Mouse (Mus musculus): ENCODE data around the gene Gm6871. TPM values are rescaled to one million over a fixed set of nuclear protein-coding genes. Genes with fewer than 3 reads are reported as not detected.
A peak's percentile ranks its signal among the peaks of the same experiment; 100 is the strongest.
"Not testable (repeated sequence)": the region's sequence is repeated elsewhere in the genome, so short reads cannot be mapped to it uniquely, and the experiment has no call there.

Gene Gm6871
- polyA plus RNA-seq, 1 experiment from 2014 or later, result 0.09 TPM

DNA sequence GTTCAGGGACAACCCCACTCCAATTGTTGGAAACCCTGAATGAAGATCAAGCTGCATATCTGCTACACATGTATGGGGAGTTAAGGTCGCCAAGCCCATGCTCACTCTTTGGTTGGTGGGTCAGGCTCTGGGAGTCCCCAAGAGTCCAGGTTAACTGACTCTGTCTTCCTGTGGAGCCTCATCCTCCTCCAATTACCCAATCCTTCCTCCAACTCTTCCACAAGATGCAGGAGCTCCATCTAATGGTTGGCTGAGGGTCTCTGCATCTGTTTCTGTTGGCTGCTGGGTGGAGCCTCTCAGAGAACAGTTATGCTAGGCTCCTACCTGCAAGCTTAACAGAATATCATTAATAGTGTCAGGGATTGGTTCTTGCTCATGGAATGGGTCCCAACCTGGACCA, 71.1 kb downstream of the Gm6871 start:
- H3K4me2 ChIP-seq, result no peak overlapping the region
- no peaks in the 10 kb centered on the region for H3K4me1 ChIP-seq
- no peaks in the 10 kb centered on the region for H3K36me3 ChIP-seq
- no peak for ATAC-seq (ENCODE audit: insufficient read depth, low FRiP score, low read depth)
- no peaks in the 10 kb centered on the region for H3K27me3 ChIP-seq (replicated peaks)
- H3K4me3 ChIP-seq (replicated peaks), result no peak overlapping the region
- WGBS, result 21% methylated on average over 1 of the region's 1 CpGs
- no peaks in the 10 kb centered on the region for H3K9me3 ChIP-seq
- H3K9ac ChIP-seq, result no peak overlapping the region
- H3K27ac ChIP-seq, result no peak overlapping the region

DNA sequence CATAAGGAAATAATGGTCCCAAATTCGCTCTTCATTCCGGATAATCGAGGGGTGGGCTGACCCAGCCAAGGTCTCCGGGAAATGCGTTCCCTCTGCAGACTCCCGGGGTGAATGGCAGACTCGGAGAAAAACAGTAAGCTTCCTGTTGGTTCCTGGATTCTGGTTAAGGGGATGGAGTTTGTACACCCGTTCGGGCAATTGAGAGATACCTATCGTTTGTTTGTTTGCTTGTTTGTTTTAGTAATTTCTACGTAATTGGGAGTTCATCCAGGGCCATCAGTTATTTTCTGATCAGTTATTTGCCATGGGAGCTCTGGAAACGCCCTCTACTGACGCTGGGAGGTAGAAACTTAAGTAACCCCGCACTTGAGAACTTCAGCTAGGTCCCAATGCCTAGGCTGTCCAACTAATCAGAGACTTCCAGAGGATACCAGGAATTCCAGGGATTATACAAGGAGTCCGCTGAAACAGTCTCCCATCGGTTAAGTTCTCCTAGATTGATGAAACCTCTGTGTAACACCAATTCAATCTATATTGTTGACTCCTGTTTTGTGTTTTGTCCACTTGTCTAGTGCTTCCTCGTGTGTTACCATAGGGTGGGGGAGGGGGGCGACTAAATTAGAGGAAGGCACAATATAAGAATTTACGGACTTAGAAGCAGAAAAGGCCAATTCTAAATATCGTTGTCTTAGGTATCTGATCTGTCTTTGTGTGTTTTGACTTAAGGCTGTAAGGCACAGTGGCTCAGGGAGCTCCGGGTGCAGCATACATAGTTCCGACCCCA, 73.1 kb downstream of the Gm6871 start:
- ATAC-seq (ENCODE audit: insufficient read depth, low FRiP score, low read depth), result no peak
- H3K27me3 ChIP-seq (replicated peaks), result no peaks in the 10 kb centered on the region
- H3K36me3 ChIP-seq, result no peaks in the 10 kb centered on the region
- 17% methylated on average over 22 of the region's 22 CpGs for whole genome bisulfite sequencing
- H3K9me3 ChIP-seq, result no peaks in the 10 kb centered on the region
- H3K27ac ChIP-seq, result no peak overlapping the region
- H3K4me1 ChIP-seq, result no peaks in the 10 kb centered on the region
- peak overlapping the region; percentile 64 for H3K4me2 ChIP-seq
- H3K4me3 ChIP-seq (replicated peaks), result peak overlapping the region; percentile 75
- no peak overlapping the region for H3K9ac ChIP-seq

DNA sequence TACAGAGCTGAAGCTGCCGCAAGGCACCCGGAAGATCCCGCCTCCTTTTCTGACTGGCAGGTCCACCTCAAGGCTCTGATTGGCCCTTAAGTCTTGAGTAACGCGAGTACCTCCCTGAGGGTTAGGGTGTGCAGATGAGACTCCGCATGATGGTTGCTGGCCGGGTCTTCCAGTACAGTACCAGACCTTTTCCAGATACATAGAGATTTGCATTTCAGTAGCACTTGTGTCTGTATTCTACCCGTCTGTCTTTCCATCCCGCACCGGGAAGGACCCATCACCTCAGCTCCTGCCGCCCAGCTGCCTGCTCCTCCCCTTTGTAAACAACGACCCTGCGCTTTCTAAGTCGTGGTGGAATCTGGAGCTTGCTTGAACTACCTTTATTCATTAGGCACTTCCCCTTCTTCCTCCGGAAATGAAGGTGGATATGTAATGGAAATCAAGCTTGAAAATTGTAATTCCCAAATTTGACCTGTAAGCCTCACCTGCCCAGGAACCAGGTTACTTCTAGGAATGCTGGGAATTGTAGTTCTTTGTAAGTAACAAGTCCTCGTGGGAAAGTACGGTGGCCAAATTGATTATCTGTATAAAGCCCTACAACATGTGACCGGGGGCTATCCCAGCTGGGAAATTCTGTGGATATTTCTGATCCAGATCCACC, 73.9 kb downstream of the Gm6871 start, which contains the start of the genes Gm20449 and AW146154:
Gene Gm20449, minus strand, starts transcription at position 29 of the 661 bp plus-strand sequence.
Gene AW146154, minus strand, starts transcription at position 502 of the 661 bp plus-strand sequence.
- H3K4me2 ChIP-seq, result peak within 1 kb of the TSS; percentile 64
- under 1% methylated on average over 18 of the region's 18 CpGs for WGBS
- 0 out of 2 replicates have a peak, but pooled peaks cover 2% of the 10 kb centered on the region for H3K36me3 ChIP-seq
- H3K4me1 ChIP-seq, result no peaks in the 10 kb centered on the region
- peak within 1 kb of the TSS; percentile 75 for H3K4me3 ChIP-seq (replicated peaks)
- no peaks in the 10 kb centered on the region for H3K27me3 ChIP-seq (replicated peaks)
- H3K9me3 ChIP-seq, result no peaks in the 10 kb centered on the region
- ATAC-seq (ENCODE audit: insufficient read depth, low FRiP score, low read depth), result peak; percentile 98
- peak within 1 kb of the TSS; percentile 89 for H3K27ac ChIP-seq
- H3K9ac ChIP-seq, result peak within 1 kb of the TSS; percentile 41; the same call in 1 of the 2 replicates

DNA sequence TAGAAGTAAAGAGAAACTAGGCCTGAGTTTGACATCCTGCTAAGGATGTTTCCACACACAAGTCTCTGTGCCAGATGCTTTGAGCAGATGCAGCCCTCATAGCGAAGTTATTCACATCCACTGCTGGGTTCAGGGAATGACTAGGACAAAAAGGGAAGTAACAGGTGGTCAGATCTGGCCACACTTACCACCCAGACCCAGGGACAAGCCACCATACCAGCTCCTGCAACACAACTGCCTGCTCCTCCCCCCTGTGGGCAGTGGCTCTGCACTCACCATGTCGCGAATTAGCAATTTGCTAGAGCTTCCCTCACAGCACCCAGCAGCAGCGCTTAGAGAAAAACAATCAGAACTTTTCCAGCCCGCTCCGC, 74.5 kb downstream of the Gm6871 start:
- peak overlapping the region; percentile 64 for H3K4me2 ChIP-seq
- 0% methylated on average over 6 of the region's 6 CpGs for WGBS
- H3K27me3 ChIP-seq (replicated peaks); ATAC-seq (ENCODE audit: insufficient read depth, low FRiP score, low read depth); H3K4me1 ChIP-seq; H3K9me3 ChIP-seq; H3K36me3 ChIP-seq: not testable (repeated sequence)
- H3K4me3 ChIP-seq (replicated peaks), result peak overlapping the region; percentile 75
- peak overlapping the region; percentile 41; the same call in 1 of the 2 replicates for H3K9ac ChIP-seq
- peak overlapping the region; percentile 89; the same call in 1 of the 2 replicates for H3K27ac ChIP-seq

DNA sequence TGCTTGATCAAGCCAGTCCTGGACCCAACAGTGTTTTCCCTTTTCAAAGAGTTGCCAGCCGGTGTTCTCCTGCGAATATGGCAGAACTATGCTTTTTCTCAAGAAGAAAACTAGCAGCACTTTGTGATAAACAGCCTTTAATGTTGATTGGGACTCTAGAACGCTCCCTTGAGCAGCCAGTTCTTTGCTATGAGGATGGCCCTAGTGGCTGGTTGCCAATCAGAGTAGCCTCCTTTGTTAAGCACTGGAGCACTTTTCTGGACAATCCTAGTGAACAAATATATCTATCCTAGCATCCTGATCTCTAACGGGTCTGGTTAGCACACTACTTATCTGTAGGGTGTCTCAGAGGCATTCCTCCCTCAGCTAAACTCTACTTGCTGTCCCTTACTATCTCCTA, 75.0 kb downstream of the Gm6871 start:
- not testable (repeated sequence) for H3K36me3 ChIP-seq; H3K27me3 ChIP-seq (replicated peaks); H3K9me3 ChIP-seq; H3K9ac ChIP-seq; H3K4me1 ChIP-seq; ATAC-seq (ENCODE audit: insufficient read depth, low FRiP score, low read depth); H3K27ac ChIP-seq
- Histone ChIP-seq H3K4me3 (replicated peaks) (peak overlapping the region; percentile 75), H3K4me2 (peak overlapping the region; percentile 64)
- WGBS, result 73% methylated on average over 4 of the region's 4 CpGs

DNA sequence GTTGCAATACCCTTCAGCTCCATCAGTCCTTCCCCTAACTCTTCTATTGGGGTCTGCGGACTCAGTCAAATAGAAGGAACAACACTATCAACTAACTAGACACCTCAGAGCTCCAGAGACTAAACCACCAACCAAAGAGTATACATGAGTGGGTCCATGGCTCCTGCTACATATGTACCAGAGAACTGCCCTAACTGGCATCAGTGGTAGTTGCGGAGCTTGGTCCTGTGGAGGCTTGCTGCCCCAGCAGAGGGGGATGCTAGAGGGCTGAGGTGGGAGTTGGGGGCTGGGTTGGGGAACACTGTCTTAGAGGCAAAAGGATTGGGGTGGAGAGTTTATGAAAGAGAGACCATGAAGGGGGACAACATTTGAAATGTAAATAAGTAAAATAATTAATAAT, 75.6 kb downstream of the Gm6871 start:
- Histone ChIP-seq H3K27me3 (replicated peaks) (no peaks in the 10 kb centered on the region), H3K36me3 (0 out of 2 replicates have a peak, but pooled peaks cover 2% of the 10 kb centered on the region), H3K4me2 (no peak overlapping the region), H3K4me3 (replicated peaks) (no peak overlapping the region), H3K4me1 (no peaks in the 10 kb centered on the region), H3K9me3 (no peaks in the 10 kb centered on the region), H3K27ac (no peak overlapping the region), H3K9ac (no peak overlapping the region)
- ATAC-seq (ENCODE audit: insufficient read depth, low FRiP score, low read depth), result no peak
- WGBS, result 87% methylated on average over 2 of the region's 2 CpGs

Other genes starting within 250 kb of the Gm6871 start
- gene AI987944, start 180.3 kb downstream of the Gm6871 start, polyA plus RNA-seq (2015; fragmentation: Nextera tagmentation; extraction: Ambion mirVana), result 13.2 and 14.0 TPM in 2 replicates
- 0.14 and 0.22 TPM in 2 replicates for gene Vmn2r57, start 125.0 kb downstream of the Gm6871 start, polyA plus RNA-seq (2015; fragmentation: Nextera tagmentation; extraction: Ambion mirVana)
- 0.08 and 0.14 TPM in 2 replicates for gene Gm20449, start 74.2 kb downstream of the Gm6871 start, polyA plus RNA-seq (2015; fragmentation: Nextera tagmentation; extraction: Ambion mirVana)
- 10.9 and 11.4 TPM in 2 replicates for gene AW146154, start 73.8 kb downstream of the Gm6871 start, polyA plus RNA-seq (2015; fragmentation: Nextera tagmentation; extraction: Ambion mirVana)
- gene 2610021A01Rik, start 25.6 kb upstream of the Gm6871 start, polyA plus RNA-seq (2015; fragmentation: Nextera tagmentation; extraction: Ambion mirVana), result 11.0 and 12.1 TPM in 2 replicates
- 8.5 and 9.6 TPM in 2 replicates for gene Zfp788, start 59.5 kb upstream of the Gm6871 start, polyA plus RNA-seq (2015; fragmentation: Nextera tagmentation; extraction: Ambion mirVana)